Mouse (Mus musculus) layer of hippocampus, adult 9-11 months (tissue): ENCODE measurements at regions not wholly inside any gene's neighbourhood (a gene's known extent, or its start where the extent isn't known, plus 50 kb on each side); places are given as distances from the start of the nearest gene placed in this dataset.

Source experiments
- DNase-seq: peaks from one replicate; pipeline ENCODE4 v3.0.0; 2022

DNA sequence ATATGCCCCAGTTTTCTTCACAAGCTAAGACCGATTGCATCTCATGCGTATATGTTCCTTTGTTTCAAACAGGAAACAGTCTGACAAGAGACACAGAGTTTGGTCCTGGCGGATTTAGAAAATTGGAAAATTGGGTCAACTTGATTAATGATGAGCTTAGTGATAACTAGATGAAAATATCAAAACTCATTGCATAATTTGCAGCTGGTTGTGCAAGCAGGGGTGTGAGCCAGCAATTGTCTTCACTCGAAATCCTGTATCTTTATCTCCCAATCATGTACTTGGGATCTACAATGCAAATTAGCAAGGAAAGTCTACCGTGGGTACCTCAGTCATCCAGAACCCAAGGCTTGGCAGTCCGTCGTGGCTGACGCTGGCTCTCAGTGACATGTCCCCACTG, 128.9 kb upstream of the N6amt1 start:
- no peak for DNase-seq

DNA sequence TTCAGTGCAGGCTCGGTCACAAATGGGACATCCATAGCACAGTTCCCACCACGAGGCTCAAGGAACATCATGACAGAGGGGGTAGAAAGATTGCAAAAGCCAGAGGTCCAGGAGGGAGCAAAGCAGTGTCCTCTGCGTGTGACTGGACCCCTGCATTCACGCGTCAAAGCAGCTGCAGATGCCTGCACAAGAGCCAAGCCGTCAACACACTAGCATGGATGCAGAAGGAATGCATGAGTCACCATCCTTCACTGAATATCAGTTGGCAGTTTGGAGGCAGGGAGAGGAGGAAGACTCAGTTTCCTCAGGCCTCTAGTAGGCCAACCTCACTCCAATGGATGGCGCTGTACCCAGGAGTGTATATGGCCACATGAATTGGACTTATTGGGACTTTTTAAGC, 130.0 kb upstream of the N6amt1 start:
- no peak for DNase-seq

DNA sequence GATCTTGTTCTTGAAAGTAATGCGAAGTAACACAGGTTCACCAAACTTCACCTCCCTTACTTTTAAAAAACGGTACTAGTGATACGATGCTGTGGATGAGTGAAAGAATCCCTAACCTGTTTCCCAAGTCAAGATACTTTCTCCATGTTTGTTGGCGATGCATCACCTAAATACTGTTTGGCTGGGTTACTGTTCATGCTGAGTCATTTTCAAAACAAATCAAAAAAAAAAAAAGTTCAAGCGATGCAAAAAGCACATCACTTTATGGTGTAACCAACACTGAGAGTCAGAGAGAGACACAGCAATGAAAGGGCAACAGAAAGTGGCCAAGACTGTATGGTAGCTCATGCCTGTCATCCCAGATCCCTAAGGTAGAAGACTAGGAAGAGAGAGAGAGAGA, 133.4 kb upstream of the N6amt1 start:
- no peak for DNase-seq

DNA sequence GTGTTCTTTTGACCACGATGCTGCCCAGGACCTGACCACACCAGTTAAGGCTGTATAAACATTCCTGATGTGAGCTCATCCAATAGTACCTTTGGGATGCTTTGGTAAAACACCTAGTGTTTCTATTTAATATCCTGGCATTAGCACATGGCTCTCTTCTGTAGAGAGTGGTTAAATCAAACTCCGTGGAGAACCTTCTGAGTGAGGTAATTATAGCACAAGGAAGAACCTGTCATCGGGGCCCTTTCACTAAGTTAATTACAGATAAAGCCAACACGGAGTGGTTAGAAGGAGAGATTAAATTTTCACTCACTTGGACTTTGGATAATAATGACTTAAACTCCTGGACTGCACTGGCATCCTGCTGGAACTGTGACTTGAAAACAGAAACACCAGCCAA, 133.8 kb upstream of the N6amt1 start:
- no peak for DNase-seq

DNA sequence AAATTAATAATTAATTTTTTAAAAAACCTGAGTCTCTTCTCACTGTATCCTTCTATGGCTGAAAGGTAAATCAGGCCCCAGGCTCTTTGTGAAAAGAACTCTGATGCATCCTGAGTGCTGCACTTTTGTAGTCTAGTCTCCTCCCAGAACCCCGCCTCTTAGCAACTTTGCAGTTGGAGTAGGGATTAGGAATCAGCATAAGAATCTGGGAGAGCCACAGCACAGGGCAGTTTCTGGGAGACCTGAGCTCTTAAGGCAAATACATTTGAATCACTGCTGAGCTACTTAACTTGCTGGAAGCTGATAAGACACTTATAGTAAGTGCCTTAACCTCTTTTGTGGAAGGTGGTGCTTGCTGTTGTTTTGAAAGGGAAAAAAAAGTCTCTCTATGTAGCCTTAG, 146.1 kb upstream of the N6amt1 start:
- DNase-seq = no peak

DNA sequence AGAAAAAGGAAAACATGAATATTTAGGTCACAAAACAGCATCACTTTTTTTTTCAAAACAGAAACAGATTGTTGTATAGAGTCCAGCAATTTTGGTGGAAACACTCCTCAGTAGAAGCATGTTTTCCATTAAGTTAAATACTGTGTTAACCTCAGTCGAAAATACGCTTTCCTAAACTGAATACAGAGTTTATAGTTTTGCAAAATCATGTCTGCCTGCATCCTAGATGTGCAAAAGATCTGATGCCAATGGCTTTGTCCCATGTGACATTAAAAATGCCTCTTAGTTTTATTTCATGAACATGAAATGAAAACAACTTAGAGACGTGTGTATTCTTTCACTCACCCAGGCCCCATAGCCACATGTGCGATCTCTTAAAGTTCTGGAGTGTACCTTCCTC, 163.5 kb upstream of the N6amt1 start:
- DNase-seq = no peak

DNA sequence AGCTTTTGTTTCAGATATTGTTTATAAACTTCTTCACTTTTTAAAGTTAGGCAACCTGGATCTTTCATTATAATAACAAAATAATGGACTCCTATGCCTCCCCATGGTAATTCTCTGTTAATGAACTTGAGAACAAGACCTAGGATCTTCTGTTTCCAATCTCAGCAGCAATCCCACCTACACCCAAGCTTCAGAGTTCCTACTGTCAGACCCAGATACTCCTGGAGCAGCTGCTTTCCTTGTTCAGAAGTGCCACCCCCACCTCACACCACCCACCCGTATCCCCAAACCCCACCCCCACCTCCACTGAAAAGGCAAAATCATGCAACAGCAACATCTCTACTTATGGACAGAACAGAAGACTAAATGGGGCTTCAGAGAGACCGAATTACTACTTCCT, 165.2 kb upstream of the N6amt1 start:
- DNase-seq = no peak

DNA sequence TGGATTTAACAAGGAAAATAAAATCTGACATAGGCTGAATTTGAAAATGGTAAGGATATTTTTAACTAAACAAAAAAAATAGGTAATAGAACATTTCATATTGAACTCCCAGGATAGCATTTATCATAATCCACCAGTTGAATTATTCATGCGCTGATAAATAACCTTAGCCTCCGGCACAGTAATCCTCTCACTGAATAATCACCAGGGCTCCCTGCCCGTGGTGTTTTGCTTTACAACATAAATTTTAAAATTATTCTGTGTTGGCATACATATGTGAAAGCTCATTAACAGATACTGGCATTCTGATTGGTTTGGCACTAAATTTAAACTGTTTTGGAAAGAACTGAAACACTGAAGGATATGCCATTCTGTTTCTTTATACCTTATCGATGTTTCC, 181.6 kb upstream of the N6amt1 start:
- DNase-seq = no peak

DNA sequence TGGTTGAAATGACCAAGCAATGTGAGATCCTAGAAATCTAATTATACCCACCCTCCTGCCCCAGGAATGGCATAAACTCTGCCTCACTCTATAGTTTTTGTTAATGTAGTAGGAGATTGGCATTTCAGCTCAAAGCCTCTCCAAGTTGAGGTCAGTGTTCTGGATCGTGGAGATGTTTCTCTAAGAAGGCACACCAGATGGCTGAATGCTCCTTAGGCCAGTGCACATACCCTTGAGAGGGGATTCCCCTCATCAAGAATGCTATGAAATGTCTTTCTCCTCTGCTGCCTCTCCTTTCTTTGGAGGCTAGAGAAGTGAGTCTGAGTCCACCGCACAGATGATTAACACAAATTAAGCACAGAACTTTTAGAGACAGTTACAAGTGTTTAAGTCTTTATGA, 214.7 kb upstream of the N6amt1 start:
- DNase-seq = no peak

DNA sequence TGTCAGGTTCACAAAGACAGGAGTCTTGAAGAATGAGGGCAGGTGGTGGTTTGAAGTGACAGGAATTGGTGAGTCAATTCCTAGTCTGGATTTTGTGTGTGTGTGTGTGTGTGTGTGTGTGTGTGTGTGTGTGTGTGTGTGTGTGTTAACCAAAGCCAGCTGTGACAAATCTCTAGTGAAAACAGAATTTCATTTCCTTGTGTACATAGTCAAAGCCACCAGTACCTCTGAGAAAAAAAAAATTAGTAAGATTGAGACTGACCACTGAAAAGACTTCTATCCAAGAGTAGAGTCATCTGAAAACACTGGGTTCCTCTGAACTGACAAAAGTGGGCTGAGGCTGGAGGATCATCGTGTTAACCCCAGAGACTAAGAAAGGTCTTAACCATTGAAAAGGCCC, 217.5 kb upstream of the N6amt1 start:
- no peak for DNase-seq

DNA sequence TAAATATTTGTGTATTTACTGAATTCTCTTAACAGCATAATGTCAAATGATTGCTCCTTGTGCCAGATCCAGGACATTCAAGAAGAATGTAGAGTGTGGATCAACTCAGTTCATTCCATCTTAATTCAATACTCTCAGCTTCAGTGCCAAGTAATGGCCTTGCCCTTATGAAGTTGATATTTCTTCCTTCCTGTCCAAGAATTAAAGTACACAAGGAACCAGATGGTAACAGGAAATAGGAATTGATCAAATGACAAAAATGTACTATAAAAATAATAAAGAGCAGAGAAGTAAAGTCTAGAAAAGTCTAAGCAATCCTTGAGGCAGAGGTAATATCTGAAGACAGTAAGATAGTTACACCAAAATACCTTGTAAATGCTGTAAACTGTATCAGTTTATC, 219.5 kb upstream of the N6amt1 start:
- DNase-seq = no peak

DNA sequence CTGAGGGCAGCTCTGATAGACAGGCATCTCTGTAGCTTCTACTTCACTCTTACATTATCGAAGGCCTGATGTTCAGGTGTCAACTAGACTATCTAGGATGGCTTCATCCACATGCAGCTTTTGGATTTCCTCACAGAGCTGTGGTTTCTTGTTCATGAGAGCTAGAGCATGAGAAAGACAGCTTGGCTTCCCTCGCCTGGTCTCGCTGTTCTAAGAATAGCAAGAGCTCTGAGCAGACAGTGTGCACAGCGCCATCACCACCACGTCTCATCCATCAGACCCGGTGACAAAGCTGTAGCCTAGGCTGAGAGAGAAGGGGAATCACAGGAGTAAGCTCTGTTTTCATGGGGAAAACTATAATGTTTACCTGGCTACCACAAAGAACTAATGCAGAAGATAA, 220.1 kb upstream of the N6amt1 start:
- no peak for DNase-seq

DNA sequence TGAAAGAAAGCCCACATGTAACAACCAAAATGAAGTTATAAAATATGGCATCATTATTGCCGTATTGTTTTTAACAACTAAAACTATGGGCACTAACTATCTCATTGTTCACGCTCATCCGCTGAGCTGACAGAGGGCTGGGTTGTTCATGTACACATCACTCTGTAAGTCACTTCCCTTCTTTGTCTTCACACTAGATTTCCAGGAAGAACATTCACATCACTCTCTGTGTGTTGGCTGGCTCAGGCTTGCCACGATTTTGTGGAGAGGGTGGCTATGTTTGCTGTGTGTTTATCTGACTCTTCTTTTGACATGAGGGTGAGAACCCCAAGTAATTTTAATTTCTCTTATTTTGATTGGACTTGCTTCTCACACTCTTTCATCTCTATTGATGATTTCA, 221.9 kb upstream of the N6amt1 start:
- no peak for DNase-seq

DNA sequence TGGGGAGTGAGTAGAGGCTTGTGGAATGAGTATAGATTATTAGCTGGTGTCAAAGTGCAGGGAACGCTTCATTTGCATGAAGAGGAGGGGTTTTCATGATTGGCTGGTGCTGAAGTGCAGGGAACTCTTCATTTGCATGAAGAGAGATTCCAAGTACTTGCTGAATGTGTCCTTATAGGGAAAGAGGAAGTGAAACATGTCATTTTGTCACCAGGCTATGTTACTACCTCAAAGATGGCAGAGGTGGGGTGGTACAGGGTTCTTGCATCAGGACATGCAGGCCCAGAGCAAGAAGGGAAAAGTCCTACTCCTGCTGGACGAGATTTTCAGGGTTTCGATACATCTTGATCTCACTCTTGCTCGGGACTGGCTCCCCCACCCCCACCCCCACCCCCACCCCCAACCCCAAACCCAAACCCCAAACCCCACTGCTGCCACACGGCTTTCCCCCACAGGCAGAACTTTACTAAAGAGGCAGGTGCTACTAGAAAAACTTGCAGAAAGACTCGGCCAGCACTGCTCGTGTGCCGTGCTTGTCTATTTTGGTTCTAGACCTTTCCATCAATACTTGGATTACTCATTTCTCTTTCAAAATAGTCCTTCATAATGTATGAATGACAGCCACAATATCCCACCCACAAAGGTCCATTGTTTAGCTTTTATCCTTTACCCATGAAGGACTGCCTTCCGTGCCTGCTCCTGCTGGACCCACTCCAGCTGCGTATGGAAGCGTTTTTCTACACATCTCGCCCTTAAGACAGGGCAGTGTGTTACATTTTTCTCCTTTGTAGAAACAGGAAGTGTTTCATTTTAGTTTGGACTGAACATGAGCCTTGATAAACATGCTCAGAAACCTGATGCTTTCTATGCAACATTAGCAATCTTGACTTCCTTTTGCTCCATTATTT, 223.0 kb upstream of the N6amt1 start:
- DNase-seq = no peak

DNA sequence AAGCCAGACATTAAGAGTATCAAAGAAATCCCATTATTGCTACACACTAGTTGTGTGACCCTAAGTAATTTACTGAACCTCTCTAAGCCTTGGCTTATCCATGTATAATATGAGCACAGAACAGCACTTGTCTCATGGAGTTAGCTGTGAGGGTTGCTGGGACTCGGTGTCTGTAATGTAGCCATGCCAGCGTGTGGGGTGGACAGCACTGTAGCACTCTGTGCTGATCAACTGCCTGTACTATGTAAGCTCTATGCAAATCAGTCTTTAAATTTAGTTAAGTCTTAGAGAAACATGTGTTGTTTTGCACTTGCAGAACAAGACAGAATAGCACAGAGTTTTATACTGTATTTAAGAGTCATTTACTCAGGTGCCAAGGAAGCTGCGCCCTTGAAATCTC, 225.0 kb upstream of the N6amt1 start:
- DNase-seq = no peak

DNA sequence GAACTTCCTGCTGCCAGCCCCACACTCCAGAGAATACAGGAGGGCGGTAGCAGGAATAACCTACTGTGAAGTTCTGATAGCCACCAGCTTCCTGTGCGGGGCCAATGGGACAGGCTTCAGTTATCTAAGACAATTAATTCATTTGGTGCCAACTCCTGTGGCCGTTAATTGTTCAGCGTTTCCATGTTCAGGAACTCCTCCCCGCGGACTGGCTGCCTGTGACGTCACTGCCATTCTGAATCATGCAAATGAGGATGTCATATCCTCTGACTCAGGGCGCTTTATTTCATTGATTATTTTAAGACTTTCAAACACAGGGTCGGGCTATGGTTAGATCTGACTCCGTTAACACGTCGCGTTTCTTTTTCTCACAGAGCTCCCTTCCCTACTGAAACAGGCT, 225.8 kb upstream of the N6amt1 start:
- DNase-seq = peak; percentile 22

DNA sequence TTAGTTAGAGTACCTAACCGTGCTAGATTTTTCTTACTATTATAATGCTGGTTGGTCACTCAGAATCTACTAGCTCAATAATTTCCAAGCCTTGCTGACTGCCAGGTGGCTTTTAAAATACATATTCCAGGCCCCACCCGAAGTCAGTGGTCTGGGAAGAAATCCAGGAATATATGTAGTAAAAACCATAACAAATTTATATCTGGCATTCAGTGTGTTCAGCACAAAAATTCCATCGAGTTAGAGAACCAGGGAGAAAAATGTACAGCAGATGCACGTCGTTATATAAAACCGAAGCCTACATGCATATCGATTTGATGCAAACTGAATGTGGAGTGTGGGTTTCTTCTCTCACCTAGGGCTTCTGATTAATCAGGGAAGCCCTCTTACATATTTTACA, 229.5 kb upstream of the N6amt1 start:
- peak; percentile 7 for DNase-seq

DNA sequence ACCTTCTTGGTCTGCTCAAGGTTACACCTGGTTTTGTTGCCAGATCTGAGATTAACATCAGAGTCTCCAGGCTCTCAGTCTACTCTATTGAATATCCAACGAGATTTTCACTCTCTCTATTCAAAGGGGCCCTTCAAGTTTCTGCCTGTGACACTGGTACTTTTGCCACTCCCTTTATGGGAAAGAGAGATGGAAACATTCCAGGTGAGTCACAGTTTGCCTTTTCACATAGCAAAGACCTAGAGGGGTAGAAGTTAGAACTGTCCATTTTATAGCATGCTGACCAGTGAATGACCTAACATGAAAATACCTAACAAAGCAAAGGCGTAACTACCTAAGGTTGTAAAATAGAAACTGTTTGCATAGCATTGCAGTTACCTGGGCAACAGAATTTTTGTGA, 250.4 kb upstream of the N6amt1 start:
- DNase-seq = no peak

DNA sequence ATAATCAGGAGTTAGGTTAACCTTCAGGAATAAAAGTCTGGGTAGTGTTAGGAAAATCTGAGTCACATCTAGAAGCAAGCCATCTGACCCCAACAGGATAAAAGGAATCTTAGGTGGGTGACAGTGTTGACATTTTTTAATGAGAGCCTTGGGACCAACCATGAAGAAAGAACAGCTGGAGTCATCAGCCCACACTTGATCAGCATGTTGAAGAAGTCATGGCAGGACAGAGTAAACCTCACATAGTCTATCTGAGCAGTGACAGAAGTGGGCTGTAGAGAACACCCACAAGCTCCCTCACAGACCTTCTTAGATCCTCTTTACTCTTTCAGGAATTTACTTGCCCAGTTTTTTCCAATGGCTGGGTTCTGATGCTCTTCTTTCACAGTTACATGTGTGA, 251.9 kb upstream of the N6amt1 start:
- no peak for DNase-seq

DNA sequence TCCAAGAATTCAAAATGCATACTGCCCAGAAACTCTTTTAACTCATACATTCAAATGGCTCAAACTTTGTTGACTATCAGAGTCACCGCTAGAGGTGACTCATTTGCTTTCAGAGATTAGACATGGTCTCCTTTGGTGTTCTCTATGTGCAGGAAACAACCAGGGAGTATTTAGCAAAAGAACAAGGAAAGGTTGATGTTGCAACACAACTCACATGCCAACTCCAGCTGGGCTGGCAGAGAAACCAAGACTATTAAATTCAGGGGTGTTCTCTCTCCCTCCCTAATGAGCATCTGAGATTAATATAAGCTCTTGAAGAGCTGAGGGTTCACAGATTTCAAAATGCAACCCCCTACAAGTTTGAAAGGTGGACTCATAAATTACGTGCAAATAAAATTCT, 262.0 kb upstream of the N6amt1 start:
- no peak for DNase-seq

DNA sequence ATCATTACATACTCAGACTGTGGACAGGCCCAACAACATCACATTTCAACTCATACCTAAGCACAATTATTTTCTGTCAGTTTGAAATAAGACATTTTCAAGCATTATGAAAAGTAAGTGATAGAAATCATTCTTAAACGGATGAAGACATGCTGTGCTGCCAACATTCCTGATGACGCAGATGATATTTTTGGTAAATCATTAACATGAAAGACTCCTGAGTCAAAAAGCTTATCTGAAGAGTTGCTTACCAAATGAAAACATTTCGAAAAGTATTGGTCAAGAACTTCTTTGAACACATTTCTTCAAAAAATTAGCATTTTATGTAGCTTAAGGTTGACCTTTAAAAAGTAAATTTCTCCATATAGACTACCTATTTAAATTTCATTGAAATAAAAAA, 264.7 kb upstream of the N6amt1 start:
- DNase-seq = no peak

DNA sequence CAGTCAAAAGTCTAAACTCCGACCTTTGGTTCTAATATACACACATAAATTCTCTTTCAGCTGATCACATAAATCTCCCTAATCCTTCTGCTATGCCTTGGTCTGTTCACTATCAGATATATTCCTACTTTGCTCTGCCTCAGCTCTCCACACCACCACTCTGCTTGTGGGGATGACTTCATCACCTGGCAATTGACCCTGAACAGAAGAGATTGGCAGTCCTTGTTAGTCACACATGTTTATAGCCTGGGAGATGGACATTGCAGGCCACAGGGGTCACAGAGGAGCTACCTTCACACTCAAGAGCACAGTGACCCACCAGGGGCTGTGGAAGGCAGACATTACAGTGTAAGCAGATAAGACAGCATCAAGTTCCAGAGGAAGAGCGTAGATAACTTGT, 270.5 kb upstream of the N6amt1 start:
- DNase-seq = no peak

DNA sequence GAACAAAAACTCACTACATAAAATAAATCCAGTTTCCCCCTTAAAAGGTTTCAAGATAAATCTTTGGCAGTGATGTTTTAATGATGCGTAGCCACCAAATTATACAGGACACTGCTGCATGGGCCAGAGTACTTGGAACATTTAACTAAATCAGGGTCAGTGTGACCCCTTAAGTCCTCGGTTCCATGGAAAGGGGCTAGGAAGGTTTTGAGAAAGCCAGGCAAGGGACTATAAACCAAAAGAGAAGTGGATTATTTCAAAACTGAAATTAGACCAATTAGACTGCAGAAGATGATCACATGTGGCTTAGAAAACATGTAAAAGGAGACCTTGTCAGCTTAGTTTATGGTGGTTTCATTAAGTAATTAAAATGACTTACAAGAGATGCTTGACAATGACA, 276.6 kb upstream of the N6amt1 start:
- no peak for DNase-seq

DNA sequence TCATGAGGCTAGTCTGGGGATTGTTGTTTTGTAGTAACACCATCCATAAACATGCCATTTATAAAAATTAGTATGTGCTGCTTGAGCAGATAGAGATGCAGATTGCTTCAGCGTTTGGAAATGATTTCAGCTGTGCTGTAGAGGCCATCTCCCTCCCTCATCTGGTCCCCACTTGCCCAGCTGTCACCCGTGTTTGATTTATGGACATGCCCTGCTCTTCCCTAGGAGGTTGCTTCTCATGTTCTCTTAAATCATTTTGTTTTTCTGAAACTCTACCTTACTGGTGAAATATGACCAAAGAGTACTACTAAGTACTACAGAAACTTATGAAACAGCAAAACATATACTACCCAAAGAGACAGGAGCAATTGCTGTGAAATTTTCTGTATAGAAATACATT, 284.7 kb upstream of the N6amt1 start:
- no peak for DNase-seq

DNA sequence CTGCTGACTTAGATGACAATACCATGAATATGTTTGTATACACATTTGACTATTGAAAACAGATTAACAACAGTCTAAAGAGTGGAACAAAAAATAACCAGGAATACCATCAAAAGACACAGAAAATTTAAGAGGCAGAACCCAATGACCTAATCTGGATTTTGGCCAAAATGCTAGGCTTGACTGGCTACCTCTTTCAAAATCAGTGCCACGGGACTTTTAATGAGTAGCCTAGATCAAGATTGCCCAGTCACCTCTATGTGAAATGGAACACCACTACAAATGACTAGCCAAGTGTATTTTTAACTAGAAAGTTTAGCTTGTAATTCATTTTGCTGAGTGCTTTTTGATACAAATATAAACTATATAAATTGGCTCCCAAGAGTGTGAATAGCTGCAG, 286.0 kb upstream of the N6amt1 start:
- no peak for DNase-seq
